Mouse (Mus musculus): ENCODE measurements around the gene Pacrg.

DNA sequence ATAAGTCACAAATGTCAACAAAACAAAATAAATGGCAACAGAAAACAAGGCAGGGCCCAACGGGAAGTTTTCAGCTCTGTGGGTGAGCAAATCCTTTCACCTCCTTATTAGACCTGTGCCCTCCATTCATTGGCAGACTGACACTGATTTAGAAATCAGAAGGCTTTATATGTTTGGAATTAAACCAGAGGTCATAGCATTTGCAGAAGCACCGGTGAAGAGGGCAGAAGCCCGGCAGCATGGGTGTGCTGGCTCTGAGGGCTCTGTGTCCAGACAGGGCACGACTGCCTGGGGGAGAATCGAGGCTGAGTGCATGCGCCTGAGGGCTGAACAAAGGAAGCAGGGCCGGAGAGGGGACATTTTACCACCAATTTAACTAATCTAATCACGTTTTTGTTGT lies 344.5 kb downstream of the Pacrg start:
- TF ChIP-seq POLR2A (IDR thresholded peaks at IDR 0.05; ENCODE audit: control insufficient read depth, low read depth, low read length) (no peak), CTCF (IDR thresholded peaks at IDR 0.05; ENCODE audit: control insufficient read depth, insufficient read depth, insufficient replicate concordance, low read depth, low read length) (no peak)
